Mouse (Mus musculus): ENCODE measurements at regions not wholly inside any gene's neighbourhood (a gene's known extent, or its start where the extent isn't known, plus 50 kb on each side); places are given as distances from the start of the nearest gene placed in this dataset.

DNA sequence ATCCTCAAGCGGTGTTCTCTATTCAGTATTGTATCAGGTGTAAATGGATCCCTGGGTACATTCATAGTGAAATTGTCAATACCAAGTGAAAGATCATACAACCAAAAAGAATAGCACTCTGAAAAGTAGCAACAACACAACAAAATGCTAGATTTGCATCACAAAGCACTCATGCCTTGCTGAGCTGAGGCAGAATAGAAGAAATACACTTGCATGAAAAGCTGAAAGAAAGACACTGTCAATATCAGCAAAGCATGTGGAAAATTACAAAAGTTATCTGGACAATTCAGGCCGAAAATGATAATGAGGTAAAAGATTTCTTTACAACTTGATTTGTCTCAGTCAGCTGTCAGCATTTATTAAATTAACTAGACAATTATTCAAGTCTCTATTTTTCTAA, 829.6 kb downstream of the Stpg2 start:
- ATAC-seq (replicated peaks; ENCODE audit: low FRiP score, low TSS enrichment, poor library complexity, severe bottlenecking), result no peak

DNA sequence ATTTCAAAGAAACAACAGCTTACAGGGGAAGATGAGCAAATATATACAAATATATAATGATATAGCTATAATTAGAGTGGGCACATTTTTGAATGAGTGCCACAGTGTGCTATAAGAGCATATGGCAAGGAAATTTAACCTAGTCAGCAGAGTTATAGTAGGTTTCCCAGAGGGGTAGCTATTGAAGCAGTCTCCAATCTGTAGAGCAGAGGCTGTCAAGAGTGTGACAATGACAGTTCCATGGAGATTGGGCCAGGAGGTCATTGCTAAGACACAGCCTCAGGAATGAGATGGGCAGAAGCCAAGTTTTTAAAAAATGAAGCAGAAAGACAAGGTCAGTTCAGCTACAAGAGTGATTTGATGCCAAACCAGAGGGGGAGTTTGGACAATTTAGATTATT, 839.4 kb downstream of the Stpg2 start:
- no peak for ATAC-seq (replicated peaks; ENCODE audit: low FRiP score, low TSS enrichment, poor library complexity, severe bottlenecking)

DNA sequence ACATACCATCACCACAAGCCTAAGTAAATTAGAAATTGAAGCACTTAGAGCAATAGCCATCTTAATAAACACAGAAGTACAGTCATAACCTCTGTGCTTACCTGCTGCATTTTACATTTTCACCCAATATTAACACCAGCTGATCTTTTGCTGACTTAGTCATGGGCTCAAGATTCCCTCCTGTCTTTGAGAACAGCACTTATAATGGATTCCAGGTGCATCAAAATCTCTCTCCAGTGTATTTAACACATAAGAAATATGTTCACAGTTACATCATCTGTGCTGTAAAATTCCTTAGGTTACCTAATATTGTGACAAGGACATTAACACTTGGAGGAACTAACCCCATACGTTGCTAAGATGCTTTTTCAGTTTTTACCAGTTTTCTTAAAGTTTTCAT, 849.1 kb downstream of the Stpg2 start:
- ATAC-seq (replicated peaks; ENCODE audit: low FRiP score, low TSS enrichment, poor library complexity, severe bottlenecking), result no peak

DNA sequence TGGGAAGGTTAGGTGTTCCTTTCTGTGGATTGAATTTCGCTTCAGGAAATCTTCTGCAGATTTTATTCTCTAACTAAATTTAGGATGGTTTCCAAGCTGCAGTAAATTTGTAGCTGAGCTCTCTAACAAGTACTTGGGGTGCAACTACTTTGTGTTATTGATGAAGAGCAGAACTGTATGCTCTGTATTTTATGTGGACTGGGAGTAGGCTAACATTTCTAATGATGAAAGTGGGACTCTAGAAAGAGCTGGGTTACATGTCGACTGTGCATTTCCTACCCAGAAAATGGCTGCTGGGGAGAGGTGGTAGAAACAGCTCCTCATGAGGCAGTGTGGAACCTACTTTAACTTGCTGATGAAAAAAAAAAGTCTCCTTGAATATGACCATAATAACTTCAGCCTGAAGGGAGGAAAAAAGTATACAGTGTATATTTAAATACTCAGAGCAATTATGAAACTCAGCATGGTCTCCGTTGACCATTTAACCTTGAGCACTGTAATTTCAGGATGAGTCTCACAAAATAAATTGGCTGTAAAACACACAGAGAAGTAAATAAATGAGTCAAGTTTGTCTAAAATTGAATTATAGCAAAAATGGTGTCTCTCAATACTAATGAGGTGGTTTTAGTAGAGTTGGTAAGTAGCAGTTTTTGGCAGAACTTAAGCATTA, 852.6 kb downstream of the Stpg2 start:
- no peak for ATAC-seq (replicated peaks; ENCODE audit: low FRiP score, low TSS enrichment, poor library complexity, severe bottlenecking)

DNA sequence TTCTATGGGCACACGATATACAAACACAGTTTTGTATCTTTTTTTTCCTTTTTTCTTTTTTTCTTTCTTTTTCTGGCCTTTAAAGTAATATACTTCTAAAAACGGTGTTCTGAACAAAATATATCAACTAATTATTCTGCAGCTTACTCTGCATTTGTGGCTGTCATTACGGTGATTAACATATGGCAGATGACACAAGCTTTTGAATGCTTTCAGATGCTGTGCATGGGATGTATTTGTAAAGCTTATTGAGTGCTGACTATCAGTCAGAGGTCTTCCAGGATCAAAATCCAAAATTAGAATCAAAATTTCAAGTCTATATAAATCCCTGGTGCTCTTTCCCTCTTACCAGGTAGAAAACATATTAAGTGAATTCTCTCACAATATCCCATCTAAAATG, 853.6 kb downstream of the Stpg2 start:
- no peak for ATAC-seq (replicated peaks; ENCODE audit: low FRiP score, low TSS enrichment, poor library complexity, severe bottlenecking)

DNA sequence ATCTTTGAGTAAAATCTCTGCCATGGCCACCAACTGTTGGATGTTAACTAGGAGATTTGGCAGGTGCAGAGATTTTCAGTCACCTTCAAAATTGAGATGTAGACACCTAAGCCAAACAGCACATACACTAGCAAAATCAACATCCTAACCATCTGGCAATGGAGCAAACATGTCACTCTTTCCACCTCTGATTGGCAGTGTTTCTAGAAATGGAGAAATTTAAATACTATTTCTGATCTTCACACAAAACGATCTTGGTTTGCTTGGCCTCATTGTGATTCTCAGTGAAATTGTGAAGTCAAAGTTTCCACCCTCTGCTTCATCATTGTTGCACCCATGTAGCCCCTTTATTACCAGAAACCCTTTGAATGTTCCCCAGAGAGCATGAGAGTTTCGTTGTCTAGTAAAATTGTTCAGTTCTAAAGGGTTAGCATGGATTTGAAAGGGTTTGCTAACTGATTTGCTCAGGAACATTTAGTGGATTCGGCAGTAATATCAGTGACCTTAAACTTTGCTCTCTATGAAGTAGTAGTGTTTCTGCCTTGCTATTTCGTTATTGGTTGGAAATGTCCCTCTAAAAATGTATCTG, 854.1 kb downstream of the Stpg2 start:
- no peak for ATAC-seq (replicated peaks; ENCODE audit: low FRiP score, low TSS enrichment, poor library complexity, severe bottlenecking)

DNA sequence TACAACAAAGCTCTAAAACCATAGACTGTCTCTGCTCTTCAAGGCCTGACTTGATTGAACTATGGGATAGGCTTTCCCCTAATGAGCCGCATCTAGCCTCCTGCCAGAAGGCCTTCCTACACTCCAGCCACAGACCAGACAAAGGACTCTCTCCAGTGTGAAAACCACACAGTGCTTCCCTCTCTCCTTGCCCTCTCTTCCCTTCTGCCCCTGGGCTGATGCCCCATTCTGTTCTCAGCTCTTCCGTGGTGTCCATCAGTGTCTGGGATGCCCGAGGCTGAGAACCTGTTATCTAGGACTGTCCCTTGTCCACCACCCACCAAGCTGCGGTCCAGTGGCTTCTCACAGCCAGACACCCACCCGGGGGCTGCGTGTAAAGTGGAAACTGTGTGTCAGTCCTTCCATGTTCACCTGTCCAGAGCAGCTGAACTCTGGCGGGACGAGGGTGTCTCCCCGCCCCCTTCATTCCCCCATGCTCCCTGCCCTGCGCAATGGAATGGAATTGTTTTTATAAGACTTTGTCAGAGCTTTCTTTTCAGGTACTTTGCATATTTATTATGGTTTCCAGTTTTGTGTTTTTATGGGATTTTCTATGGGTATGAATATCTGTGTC, 856.4 kb downstream of the Stpg2 start:
- ATAC-seq (replicated peaks; ENCODE audit: low FRiP score, low TSS enrichment, poor library complexity, severe bottlenecking), result no peak

DNA sequence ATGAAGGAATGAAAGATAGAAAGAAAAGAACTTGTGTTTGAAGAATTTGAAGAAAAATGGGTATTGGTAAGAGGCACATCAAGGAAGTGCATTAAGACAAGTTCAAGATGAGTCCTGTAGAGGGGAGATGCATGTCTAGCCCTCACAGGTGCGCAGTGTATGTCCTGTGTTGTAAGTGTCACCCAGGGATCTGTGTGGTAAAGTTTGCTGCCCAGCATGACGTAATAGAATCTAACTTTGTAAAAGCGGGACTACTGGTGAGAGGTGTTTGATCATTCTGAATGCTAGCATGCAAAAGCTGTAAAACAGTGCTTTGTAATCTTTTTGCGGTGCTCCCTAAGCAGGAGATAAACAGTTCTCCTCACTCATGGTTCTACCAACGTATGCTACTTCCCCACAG, 857.4 kb downstream of the Stpg2 start:
- ATAC-seq (replicated peaks; ENCODE audit: low FRiP score, low TSS enrichment, poor library complexity, severe bottlenecking), result no peak

DNA sequence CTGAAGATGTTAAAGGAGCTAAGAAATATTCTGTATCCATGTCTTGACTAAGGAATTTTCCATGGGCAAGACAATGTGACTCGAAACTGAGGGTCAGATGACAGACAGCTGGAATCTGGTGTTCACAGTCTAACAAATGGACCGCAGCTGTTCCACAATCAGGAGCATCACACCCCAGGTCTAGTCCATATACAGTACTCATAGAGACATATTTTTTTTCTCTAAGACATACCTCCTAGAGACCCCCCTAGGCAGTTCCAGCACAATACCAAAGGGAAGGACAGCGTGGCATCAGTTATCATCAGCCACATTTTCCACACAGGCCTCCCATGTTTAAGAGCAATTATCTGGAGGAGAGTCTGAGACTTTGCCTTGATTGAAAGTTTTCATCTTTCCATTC, 878.8 kb downstream of the Stpg2 start:
- no peak for ATAC-seq (replicated peaks; ENCODE audit: low FRiP score, low TSS enrichment, poor library complexity, severe bottlenecking)

DNA sequence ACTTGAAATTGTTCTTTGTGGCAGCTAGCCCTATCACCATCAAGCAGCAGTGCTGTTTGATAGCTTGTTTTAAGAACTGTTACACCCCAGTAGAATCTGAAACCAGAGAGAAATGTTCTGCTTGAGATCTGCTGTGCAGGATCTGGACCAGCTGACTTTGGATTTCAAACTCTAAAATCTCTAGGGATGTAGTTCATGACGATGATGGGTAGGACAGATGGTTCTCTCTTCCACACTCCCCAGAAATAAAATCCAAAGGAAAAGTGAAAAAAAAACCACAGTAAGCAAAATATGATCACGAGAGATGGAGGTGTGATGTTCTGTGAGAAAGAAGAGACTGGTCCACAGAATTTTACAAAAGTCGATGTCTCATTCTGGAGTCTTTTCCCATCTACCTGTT, 879.9 kb downstream of the Stpg2 start:
- no peak for ATAC-seq (replicated peaks; ENCODE audit: low FRiP score, low TSS enrichment, poor library complexity, severe bottlenecking)

DNA sequence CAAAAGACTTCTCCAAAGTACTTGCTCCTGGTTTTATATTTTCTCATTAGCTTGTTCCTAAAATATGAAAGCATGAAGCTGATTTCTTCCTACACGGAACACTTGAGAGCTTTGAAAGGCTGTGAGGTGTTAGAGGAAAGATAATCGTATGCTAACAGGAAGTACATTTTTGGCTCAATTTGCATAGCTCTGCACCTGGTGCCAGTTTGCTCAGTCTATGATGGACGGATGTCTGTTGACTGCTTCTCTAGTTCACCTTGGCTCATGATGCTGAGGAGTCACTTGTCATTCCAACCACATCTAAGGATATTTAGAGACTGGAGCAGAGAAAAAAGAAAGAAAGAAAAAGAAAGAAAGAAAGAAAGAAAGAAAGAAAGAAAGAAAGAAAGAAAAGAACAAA, 882.5 kb downstream of the Stpg2 start:
- no peak for ATAC-seq (replicated peaks; ENCODE audit: low FRiP score, low TSS enrichment, poor library complexity, severe bottlenecking)

DNA sequence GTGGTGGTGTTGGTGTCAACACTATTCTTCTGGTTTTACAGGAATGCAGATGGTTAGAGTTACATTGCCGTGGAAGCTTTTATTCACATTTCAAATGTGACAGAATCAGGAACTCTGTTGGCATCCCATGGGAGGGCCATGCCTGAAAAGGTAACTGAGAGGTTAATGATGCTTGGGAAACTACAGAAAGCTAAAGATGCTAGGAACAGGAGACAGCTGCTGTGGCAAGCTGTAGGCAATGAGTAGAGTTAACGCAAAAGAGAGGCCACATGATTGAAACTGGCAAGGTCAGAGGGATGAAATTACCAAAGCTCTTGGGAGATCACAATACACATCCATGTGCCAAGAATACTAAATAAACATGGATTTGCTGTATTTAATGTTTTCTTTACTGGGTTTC, 886.4 kb downstream of the Stpg2 start:
- no peak for ATAC-seq (replicated peaks; ENCODE audit: low FRiP score, low TSS enrichment, poor library complexity, severe bottlenecking)

DNA sequence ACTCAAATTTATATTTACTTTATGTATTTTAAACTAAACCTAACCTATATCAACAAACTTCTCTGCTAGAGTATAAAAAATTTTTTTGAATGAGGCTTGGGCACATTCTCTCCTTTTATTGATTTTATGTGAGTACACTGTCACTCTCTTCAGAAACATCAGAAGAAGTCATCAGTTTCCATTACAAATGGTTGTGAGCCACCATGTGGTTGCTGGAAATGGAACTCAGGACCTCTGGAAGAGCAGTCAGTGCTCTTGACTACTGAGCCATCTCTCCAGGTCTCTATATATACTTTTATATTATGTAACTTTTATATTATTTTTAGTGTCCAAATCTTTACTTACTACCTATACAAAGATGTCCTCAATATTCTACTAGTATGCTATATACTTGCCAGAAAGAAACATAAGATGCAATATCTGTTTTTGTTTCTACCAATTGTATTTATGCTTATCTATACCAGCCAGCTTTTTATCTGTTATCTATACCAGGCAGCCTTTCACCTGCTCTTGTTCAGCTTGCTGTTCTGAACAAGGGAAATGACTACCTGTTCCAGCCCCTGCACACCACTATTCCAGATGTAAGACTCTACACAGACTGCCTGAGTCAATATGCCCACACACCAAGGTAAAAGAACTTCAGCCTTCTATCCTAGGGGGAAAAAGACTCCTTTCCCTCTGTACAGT, 891.5 kb downstream of the Stpg2 start:
- no peak for ATAC-seq (replicated peaks; ENCODE audit: low FRiP score, low TSS enrichment, poor library complexity, severe bottlenecking)

DNA sequence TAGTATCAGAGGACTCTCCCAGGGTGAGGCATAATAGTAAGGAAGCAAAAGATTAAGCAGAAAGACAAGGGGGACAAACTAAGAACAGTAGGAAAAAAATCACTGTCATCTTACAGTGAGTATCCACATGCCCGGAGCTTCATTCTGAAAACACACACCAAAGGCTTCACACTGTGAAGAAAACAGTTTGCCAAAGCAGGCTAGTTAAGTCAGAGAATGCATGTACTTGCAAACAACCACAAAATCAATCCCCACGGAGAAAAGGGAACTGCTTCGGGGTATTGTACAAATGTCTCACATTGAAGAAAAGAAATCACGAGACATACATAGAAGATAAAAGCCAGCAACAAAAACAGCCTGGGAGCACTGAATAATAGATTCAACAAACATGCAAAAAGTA, 903.9 kb downstream of the Stpg2 start:
- ATAC-seq (replicated peaks; ENCODE audit: low FRiP score, low TSS enrichment, poor library complexity, severe bottlenecking), result no peak

DNA sequence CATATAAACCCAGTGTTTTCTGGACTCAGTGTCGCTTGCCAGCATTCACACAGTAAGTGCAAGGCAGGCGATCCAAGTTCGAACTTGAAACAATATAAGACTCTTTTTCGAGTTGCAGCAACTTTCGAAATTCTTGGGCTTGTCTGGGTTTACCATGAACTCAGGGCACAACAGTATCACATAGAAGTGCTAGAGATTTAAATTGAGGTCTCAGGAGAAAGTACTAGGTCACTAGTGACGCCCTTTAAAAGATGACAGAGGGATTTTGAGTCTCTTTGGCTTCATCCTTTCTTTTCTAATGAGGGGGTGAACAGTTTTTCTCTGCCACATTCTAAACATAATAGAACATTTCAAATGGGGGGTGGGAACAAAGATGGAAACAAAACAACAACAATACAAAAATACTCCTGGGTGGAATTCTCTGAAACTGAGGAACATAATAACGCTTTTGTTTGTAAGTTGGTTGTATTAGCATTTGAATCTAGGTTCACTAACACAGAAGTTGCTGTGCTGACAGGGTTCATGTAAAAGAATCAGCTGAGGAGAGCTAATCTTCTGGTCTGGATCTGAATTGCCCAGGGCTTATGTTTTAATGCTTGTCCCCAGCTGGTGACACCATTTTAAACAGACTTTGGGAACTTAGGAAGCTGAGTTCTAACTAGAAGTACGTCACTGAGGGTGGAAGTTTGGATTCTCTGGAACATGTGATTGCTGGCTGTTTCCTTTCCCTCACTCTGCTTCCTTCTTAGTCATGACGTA, 906.1 kb downstream of the Stpg2 start:
- ATAC-seq (replicated peaks; ENCODE audit: low FRiP score, low TSS enrichment, poor library complexity, severe bottlenecking), result no peak

DNA sequence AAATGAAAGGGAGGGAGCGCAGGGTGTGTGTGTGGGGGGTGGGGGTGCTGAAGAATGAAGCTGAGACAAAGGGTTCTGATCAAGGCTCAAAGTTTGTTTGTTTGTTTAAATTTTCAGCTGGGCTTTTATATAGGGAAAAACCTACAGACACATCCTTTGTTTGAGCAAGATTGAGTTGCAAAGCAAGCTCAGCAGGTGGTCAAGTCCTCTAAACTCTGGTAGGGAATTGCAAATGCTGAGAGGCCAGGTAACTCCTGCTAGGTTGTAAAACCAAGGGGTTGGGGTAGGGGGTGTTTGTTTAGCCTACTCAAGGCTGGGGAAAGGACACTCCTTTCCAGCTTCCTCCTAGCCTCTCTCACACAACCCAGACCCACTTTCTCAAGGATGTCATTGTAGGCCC, 909.6 kb downstream of the Stpg2 start:
- no peak for ATAC-seq (replicated peaks; ENCODE audit: low FRiP score, low TSS enrichment, poor library complexity, severe bottlenecking)

DNA sequence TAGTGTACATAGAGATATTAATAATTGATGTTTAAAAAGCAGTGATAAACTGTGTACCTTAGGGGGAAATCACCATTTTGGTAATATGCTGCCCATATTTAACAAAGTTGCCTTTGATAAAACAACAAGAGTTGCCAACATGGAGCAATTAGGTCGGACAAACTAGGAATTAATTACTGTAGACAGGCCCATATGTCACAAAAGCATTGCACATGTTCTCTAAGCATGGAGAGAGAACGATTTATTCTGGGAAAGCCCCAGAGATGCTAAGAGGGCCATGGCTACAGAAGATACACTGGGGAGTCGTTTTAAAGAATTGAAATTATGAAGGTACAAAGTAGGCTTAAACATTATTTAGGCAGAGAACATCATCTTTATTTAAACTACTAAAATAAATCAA, 921.8 kb downstream of the Stpg2 start:
- ATAC-seq (replicated peaks; ENCODE audit: low FRiP score, low TSS enrichment, poor library complexity, severe bottlenecking), result no peak

DNA sequence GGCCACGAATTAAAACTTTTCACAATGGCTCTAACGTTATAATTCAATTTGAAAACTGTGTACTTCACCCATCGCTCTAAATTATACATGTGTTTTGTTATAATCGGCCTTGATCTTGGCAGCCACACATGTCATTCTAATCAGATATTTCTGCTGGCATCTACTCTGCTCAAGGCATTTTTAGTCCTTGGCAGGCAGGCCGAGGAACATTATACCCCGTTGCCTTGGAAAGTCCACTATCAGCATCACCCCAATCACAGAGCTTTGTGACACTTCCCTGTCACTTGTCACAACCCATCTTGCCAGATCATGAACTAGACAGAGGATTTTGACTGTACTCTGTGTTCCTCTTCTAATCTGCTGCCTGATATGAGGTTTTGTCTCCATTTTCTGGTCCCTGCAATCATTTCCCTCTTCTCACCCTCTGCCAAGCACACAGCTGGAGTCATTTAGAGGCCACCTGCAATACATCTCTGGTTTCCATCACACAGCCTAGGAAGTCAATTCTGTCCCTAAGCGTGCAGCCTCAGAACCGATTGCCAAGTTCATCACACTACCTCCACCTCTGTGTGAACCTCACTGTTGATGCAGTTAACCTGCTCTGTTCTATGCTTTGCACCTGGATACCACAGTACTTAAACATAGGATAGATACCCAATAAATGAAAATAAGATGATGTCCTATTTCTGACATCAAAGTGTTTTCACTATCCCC, 923.7 kb downstream of the Stpg2 start:
- ATAC-seq (replicated peaks; ENCODE audit: low FRiP score, low TSS enrichment, poor library complexity, severe bottlenecking), result no peak

DNA sequence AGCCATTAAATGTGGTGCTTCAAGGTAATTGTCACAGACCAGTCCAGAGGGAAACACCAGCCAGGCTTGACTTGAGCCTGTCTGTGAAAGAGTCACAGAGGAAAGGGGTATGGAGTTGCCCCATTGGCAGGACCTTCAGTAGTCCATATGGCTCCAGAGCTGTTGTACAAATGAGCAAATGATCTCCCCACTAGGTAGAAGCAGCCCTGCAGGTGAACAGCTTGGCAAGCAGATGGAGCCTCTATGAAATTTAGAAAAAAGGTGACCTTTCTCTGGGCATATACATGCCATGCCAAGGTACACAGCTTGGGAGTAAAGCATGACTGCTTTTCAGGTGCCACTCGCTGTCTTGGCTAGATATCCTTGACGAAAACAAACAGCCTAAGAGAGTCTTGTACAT, 938.4 kb downstream of the Stpg2 start:
- ATAC-seq (replicated peaks; ENCODE audit: low FRiP score, low TSS enrichment, poor library complexity, severe bottlenecking), result no peak

All from megakaryocyte-erythroid progenitor cell, adult 5-6 weeks (primary cell).